Mouse (Mus musculus): Measurements from ENCODE around the gene Slf2. TPM values are rescaled to one million over a fixed set of nuclear protein-coding genes. Genes with fewer than 3 reads are reported as not detected.
A peak's percentile ranks its signal among the peaks of the same experiment; 100 is the strongest.

Gene Slf2
- 34.3 and 38.4 TPM in 2 replicates for total RNA-seq (2014; fragmentation: Nextera tagmentation)
- 48.3 and 52.1 TPM in 2 replicates for total RNA-seq (2017)

DNA sequence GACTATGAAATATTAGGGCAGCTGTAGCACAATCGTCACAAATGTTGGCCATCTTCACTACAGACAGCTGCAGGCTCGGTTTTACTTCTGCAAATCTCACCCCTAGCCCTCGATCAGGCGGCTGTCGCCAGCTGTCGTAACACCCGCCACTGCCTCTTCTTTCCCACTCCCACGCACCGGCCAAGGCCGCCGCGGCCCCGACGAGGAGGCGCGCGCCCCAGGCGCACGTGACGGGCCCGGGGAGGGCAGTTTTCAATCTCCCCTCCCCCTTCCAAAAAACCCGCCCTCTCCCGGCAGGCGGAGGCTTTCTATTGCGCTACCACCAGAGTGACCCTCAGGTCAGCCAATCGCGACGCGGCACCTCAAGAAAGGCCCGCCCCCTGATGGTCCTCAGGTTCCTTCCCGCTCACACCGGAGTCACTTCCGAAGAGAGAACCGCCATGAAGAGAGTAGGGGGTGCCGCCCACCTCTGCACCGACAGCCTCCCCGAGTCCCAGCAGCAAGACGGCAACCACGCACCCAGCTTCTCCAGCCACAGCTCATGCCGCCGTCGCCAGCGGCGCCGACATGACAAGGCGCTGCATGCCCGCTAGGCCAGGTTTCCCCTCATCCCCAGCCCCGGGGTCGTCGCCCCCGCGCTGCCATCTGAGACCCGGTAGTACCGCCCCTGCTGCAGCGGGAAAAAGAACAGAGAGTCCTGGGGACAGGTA, at the start of gene Slf2:
Slf2 (plus strand) TSS at position 408 of the 710 bp plus-strand sequence.
- ATAC-seq (replicated peaks; ENCODE audit: low FRiP score, low TSS enrichment, poor library complexity, severe bottlenecking): peak; percentile 99

DNA sequence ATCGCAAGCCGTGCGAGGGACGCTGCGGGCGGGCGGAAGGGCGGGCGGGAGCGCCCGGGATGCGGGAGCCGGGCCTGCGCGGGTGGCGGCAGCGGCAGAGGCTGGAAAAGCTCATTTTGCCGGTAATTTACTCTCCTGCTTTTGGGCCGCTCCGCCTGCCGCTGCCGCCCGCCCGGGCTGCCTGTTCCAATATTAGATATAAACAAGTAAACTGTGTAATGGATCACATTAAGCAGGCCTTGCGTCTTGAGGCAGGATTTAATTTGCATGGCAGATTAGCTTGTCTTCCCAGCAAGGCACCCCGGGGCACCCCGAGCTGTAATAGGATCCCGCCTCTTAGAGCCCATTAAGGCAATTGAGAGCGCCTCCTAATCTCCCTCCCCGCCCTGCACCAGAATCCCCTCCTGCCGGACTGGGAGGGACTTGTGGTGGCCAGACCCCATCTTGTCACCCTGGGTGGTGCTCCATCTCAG, 48.4 kb upstream of the Slf2 start:
- ATAC-seq (replicated peaks; ENCODE audit: low FRiP score, low TSS enrichment, poor library complexity, severe bottlenecking): no peak

DNA sequence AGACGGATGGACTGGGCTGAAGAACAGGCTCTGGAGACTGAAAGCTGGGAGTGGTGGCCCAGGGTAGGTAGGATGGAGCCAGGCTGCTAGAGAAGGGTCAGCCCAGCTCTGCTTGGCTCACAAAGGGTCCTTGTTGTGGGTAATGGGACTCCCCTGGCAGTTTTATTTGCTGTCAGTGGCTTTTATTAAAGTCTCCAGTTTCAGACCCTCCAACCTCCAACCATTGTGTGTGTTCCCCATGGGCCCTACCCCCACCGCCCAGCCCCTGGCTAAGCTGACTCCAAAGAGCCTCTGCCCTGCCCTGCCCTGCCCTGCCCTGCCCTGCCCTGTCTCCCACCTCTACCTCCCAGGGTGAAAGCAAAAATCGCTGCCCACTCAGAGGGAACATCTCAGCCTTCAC, 46.6 kb upstream of the Slf2 start:
- ATAC-seq (replicated peaks; ENCODE audit: low FRiP score, low TSS enrichment, poor library complexity, severe bottlenecking): no peak

DNA sequence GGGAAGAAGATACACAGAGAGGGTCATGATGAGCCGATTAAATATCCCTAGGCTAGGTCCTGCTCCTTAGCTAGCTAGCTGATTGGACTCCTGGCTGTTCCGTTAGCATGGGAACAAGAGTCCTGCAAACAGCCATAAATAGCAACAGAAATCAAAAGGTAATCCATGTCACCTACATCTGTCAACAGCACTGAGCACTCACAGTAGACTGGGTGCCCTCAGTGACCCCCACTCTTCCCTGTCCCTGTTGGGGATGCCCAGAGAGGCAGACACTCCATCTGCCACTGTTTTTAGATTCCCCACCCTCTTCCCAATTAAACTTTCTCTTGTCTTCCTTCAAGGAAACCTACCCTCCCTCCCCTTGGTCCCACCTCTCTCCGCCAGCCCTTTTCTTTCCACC, 44.5 kb upstream of the Slf2 start:
- no peak for ATAC-seq (replicated peaks; ENCODE audit: low FRiP score, low TSS enrichment, poor library complexity, severe bottlenecking)

DNA sequence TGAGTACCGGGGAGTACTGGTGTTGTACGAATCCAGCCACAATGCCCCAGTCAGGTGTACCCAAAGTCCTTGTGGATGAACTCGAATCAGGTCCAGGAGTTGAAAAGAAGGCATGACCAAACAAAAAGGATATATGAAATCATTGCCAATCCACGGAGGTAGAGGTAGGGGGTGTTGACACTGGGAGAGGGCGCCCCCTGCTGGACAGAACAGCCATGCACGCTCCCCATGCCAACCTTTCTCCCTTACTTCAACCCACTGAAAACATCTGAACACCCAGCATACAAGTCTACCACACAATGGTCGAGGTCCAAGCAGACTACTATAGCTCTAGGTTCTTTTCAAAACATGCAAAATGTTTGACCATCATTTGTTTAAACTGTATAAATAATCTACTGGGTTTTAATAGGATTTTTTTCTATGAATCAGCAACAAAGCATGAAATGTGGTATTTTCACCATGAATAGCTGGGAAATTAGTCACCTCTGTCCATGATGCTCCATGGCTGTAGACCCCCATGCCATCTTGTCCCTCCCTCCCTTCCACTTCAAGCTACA, 43.2 kb upstream of the Slf2 start:
- ATAC-seq (replicated peaks; ENCODE audit: low FRiP score, low TSS enrichment, poor library complexity, severe bottlenecking): peak; percentile 74

DNA sequence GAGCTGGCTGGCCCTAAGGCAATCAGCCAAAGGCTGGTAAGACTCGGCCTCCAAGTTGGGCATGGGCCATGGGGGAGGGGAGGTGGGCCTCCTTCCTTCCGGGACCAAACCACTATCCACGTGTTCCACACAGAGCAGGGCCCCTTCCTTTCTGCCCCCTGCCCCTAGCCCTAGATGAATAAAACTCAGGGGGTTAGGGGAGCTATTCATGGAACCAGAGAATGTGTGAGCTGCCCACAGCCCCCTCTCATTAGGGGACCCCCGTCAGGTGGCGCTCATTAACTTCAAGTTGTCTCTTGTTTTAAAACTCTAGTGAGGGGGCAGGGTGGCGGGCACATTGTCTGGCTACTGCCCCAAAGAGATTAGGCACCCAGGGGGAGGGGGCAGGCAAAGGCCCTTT, 41.4 kb upstream of the Slf2 start:
- ATAC-seq (replicated peaks; ENCODE audit: low FRiP score, low TSS enrichment, poor library complexity, severe bottlenecking): no peak

DNA sequence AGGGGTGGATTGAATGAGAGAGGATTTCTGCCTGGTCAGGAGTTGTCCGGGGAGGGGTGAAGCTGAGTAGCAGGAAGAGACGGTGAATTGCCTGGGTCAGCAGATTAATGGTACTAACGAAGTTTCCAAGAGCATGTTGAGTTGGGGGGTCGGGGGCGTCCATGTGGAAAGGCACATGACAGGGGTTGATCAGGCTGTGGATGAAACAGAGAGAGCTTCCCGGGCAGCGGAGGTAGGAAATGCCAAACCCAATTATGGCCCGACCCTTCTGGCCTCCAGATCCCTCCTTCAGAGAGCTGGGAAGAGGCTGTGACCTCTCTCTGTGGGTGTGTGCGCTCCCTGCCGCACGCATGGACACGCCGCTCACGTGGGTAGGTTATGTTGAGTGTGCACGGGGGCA, 39.5 kb upstream of the Slf2 start:
- ATAC-seq (replicated peaks; ENCODE audit: low FRiP score, low TSS enrichment, poor library complexity, severe bottlenecking): no peak

DNA sequence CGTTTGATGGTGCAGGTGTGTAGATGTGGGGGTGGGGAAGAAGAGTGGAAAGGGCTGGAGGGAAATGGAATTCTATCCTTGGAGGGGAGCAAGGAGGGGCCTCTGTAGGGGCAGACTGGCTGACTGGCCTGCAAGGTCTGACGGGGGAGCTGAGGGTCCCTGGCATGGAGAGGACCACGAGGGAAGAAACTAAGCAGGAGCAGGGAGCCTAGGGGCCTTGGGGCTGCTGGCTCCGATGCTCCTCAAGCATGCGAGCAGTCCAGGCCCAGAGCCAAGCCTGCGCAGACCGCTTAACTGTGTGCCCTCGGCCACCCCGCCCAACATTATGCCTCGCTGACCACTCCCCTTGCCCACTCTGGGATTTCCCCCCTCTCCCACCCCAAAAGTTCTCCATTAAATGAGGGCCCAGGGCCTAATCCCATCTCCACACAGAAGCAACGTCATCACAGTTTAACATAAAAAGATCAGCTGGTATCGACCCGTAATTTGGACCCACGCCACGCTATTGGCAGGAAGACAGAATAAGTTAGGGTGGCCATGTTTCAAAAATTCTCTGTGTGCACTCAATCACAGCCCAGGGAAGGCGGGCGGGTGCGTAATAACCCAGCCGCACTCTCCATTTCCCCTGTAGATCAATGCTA, 37.6 kb upstream of the Slf2 start:
- no peak for ATAC-seq (replicated peaks; ENCODE audit: low FRiP score, low TSS enrichment, poor library complexity, severe bottlenecking)

DNA sequence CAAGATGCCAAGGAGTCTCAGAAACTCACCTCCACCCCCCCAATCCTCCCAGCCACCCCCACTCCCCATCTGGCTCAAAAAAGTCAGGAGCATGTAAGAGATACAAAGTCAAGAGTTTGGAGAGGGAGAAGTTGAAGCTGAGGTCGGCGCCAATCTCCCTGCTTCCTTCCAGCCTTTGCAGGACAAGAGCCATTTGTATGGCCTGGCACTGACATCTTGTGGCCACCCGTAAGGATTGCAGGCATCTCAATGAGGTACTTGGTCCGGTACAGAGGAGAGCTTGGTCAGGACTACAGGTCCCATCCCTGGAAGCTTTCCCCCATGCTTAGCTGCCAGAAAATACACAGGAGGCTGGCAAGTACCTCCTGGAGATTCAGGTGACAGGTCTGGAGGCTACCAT, 35.7 kb upstream of the Slf2 start:
- peak; percentile 83; the same call in 1 of the 2 replicates for ATAC-seq (replicated peaks; ENCODE audit: low FRiP score, low TSS enrichment, poor library complexity, severe bottlenecking)

DNA sequence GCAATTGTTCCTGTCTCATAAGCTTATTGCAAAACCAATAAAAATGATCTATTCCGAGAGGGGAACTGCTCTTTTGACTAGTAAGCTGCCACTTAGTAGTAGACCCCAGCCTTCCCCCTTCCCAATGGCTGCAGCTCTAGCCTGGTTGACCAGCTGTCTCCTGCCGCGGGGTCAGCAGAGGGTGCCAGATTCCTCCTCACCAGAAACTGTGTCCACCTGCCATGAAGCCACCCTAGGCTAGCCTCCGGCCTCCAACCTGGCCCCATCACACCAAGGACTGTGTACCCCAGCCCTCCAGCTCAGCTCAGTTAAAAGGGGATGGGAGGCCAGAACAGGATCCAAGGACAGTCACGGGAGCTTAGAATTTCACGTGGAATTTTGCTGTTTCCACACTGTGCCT, 34.5 kb upstream of the Slf2 start:
- ATAC-seq (replicated peaks; ENCODE audit: low FRiP score, low TSS enrichment, poor library complexity, severe bottlenecking): no peak

DNA sequence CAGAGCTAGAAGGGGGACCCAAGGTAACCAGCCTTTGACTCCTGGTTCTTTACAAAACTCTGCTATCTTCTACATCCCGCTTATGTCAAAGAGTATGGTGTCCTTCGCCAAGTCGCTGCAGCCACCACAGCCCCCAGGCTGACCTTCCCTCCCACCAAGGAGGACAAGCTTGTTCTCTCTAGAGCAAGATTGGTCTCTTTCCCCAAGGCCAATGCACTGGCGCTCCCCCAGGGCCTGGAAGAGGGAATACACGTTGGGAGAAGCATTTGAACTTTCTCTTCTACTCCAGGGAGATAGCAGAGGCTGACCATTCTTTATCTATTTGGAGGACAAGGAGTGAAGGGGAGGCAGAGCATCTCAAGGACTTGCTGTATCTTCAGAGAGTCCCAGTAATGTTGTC, 33.4 kb upstream of the Slf2 start:
- no peak for ATAC-seq (replicated peaks; ENCODE audit: low FRiP score, low TSS enrichment, poor library complexity, severe bottlenecking)

DNA sequence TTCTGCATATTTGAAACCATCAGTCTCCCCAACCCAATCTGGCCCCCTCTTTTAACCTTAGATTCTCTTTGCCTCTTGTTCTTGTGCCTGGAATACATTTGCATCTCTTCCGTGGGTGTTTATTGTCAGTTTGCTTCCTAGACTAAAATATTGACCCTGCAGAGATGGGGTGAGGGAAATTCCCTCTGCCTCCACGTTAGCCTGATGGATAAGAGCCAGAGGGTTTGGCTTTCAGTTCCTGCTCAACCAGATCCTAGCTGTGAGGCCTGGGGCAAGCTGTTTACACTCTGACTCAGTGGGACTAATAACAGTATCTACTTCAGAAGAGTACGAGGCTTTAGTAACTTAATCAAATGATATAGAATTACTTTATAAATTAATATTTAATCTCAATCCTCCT, 32.3 kb upstream of the Slf2 start:
- ATAC-seq (replicated peaks; ENCODE audit: low FRiP score, low TSS enrichment, poor library complexity, severe bottlenecking): no peak

DNA sequence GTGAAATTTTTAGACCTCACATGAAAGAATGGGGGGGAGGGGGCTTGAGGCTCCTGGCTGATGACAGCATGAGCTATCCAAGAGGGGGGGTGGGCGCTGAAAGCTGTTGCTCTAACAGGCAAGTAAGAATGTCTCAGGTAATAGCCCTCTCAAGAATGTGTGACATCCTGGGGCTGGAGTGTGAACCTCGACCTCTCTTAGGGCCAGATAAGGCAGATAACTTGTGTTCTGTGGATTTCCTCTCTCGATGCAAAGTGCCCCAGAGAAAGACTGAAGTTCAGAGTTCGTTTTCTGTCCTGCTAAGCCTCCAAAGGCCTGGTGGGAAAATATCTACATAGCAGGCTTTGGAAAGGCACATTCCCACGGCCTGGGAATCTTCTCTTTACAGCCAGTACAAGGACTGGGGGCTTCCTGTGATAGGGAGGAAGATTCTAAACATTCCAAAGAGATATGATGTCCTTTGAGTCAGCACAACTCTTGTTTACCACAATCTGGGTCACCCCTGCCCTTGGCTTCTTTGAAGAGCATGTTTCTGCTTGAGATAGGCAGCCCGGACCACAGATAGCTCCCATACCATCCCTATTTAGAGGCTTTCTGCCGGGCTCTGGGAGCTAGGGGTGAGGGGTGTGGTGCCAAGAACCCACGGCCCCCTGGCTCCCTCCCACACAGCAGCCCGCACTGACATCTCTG, 31.7 kb upstream of the Slf2 start:
- ATAC-seq (replicated peaks; ENCODE audit: low FRiP score, low TSS enrichment, poor library complexity, severe bottlenecking): no peak

DNA sequence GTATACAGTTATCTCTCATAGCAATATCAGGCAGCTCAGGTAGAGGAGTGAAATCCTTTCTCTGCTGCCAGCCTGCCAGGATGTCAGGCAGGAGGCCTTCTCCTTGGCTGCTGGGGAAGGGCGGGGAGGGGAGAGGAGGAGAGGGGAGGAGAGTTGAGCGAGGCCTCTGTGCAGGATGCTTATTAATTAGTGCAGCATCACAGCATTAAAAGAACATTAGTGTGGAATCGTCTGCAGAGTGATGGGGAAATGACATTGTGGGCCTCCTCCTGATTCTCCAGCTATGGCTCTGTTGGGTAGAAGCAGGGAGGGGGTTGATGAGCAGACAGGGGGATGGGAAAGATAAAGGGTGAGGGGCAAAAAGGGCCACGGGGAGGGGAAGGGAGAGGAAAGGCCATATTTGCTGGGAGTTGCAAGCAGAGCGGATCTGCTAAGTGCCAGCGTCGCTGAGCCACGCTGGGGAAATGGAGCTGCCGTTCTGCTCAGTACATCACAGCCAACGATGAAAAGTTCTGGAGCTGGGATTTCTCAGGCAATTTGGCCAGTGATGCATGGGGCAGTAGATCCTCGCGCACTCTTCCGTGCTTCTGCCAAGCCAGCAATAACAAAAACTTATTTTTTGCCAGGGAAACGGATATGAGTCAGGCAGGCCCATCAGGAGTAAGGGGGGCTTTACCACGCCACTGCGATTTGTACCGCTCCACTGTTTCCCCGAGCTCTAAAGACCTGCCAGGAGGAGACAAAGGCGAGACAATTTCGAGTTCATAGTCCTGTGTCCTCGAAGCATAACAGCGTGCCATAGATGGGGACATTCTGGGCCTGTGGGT, 30.8 kb upstream of the Slf2 start:
- no peak for ATAC-seq (replicated peaks; ENCODE audit: low FRiP score, low TSS enrichment, poor library complexity, severe bottlenecking)

DNA sequence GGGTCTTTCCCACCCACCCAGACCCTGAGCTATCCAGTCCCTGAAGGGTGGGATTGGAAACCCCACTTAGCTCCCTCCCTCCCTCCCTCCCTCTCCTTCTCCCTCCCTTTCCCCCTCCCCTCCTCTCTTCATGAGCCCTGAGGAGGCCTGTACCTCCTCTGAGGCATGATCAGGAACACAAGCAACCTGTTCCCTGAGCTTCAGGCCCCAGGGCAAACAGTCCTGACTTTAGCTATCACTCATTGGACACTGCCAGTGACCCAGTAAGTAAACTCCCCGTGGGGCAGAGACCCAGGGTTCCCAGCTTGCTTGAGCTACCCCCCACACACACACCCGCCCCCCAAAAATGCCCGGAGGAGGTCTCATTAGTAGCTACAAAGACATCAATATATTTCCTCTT, 29.9 kb upstream of the Slf2 start:
- no peak for ATAC-seq (replicated peaks; ENCODE audit: low FRiP score, low TSS enrichment, poor library complexity, severe bottlenecking)

DNA sequence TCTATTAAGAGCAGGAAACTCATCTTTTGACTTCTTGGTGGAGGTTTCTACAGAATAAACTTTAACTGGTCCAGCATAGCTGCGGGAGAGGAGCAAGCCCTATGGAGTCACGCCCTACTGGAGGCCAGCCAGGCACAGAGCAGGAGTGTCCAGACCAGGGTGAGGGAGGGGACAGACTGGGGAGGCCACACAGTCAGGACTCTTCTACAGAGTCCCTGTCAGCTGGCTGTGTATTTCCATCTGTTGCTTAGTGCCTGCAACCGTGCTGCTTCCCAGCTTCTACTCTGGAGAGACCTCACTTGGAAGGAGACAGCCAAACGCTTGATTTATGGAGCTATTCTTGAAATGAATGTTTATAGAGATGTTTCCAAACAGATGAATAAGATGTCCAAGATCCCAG, 28.6 kb upstream of the Slf2 start:
- ATAC-seq (replicated peaks; ENCODE audit: low FRiP score, low TSS enrichment, poor library complexity, severe bottlenecking): no peak

DNA sequence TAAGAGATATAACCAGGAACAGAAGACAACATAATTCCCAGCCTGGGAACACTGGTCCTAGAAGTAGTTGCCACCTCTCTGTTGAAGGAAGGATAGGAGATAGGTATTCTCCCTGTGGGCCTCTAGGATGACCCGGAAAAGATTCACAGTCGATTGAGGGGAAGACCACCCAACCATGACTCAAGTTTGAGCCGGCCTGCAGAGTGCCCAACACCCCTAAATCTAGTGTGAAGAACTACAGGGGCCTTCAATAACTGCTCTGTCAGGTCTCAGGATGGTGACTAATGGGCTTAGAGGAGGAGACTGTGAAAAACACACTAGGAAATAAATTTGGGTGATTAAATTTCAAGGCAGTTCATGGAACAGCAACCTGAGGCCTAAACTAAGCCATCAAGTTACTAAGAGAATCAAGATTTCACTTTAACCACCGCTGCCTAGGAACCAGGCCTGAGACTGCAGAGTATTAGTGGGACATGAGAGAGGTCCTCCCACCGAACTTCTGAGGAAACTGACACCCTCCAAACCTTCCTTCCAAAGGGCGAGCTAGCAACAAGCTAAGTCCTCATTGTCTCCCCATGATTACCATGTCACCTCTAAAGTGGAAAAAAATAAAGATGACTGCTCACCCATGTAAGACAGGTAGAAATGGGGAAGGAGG, 27.5 kb upstream of the Slf2 start:
- no peak for ATAC-seq (replicated peaks; ENCODE audit: low FRiP score, low TSS enrichment, poor library complexity, severe bottlenecking)

DNA sequence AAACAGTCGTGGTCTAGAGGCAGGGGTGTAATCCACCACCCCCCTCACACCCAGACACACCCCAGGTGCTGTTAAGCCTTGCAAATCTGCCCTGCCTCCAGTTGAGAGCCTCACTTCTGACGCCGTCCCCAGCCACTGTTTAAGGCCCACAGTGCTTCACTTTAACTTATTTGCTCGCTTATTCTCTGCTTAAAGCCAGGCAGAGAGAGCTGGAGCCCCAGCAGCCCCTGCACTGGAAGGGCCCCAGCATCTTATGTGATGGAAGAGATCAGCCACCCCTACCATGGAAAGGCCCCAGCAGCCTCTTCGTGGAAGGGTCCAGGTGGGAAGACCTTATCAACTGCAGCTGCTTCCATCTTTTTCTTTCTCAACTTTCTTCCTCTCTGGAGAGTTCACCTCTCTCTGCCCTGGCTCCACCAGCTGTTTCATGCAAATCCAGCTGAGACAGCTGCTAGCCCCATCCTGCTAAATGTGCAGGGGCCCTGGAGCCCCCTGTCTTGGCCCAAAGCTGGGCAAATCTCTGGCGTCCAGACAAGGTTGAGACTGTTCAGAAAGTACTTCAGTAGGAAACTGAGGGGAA, 26.7 kb upstream of the Slf2 start:
- ATAC-seq (replicated peaks; ENCODE audit: low FRiP score, low TSS enrichment, poor library complexity, severe bottlenecking): no peak

DNA sequence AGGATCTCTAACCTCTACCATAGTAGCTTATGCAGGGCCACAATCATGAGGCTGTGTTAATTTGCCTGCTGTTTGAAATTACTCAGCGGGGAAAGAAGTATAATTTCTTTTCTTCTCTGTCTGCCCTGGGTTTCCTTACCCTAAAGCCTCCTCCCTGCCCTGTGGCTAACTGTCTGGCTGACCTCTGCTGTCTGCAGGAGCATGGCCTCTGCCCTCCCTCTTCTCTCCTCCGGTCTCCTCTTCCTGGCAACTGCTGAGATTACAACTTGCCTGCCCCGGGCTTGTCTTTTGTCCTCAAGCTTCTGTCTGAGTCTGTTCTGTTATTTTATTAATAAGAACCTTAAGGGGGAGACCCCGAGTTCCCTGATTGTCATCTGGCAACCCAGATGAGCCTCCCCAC, 25.6 kb upstream of the Slf2 start:
- ATAC-seq (replicated peaks; ENCODE audit: low FRiP score, low TSS enrichment, poor library complexity, severe bottlenecking): no peak

All from megakaryocyte-erythroid progenitor cell, adult 5-6 weeks (primary cell).